Mouse (Mus musculus) neural tube, embryonic 14.5 days (tissue): ENCODE results near the gene Card6. TPM values are rescaled to one million over a fixed set of nuclear protein-coding genes. Genes with fewer than 3 reads are reported as not detected.
"Not testable (repeated sequence)": the region's sequence is repeated elsewhere in the genome, so short reads cannot be mapped to it uniquely, and the experiment has no call there.

Source experiments
- ATAC-seq: fragments of 200-750 bp; cut with Nextera tagmentation; 2 replicates; pipeline ENCODE4 v1.8.0; 2017; ENCODE audit warnings: low read depth, mild to moderate bottlenecking, moderate TSS enrichment, moderate library complexity
- H3K27ac ChIP-seq: fragments of 300-500 bp; sonication (generic); 2 replicates; pipeline ENCODE4 v1.5.1; 2014; ENCODE audit warnings: low read depth, mild to moderate bottlenecking, control low read depth, low read length, moderate library complexity, mixed read lengths
- H3K27me3 ChIP-seq: fragments of 300-500 bp; sonication (generic); 2 replicates; pipeline ENCODE4 v1.6.1; 2014; ENCODE audit warnings: low read length; ENCODE audit not compliant: control insufficient read depth, insufficient read depth
- H3K36me3 ChIP-seq: fragments of 300-500 bp; sonication (generic); 2 replicates; pipeline ENCODE4 v1.6.1; 2014; ENCODE audit warnings: low read length, mixed read lengths; ENCODE audit not compliant: control insufficient read depth, insufficient read depth
- H3K4me1 ChIP-seq: fragments of 300-500 bp; sonication (generic); 2 replicates; pipeline ENCODE4 v1.6.1; 2014; ENCODE audit warnings: low read length; ENCODE audit not compliant: control insufficient read depth, insufficient read depth
- H3K4me2 ChIP-seq: fragments of 300-500 bp; sonication (generic); 2 replicates; pipeline ENCODE4 v1.6.1; 2014; ENCODE audit warnings: mild to moderate bottlenecking, low read depth, low read length, control low read depth
- H3K4me3 ChIP-seq: fragments of 300-500 bp; sonication (generic); 2 replicates; pipeline ENCODE4 v1.5.1; 2014; ENCODE audit warnings: low read depth, low read length, control low read depth, mixed read lengths
- H3K9ac ChIP-seq: fragments of 300-500 bp; sonication (generic); replicated peaks from 2 replicates; pipeline ENCODE4 v1.6.1; 2014; ENCODE audit warnings: low read depth, mild to moderate bottlenecking, control low read depth, low read length, mixed read lengths
- H3K9me3 ChIP-seq: fragments of 300-500 bp; sonication (generic); 2 replicates; pipeline ENCODE4 v1.6.1; 2016; ENCODE audit warnings: low read length; ENCODE audit not compliant: control insufficient read depth
- WGBS: fragments of 180-500 bp; shearing (Covaris S2); extraction: QIAGEN DNeasy Blood & Tissue Kit; methylation state at CpG from one replicate; pipeline ENCODE4 v1.1.7; 2014; 5-methylcytosine and 5-hydroxymethylcytosine counted together
- polyA plus RNA-seq: library from polyadenylated mRNA; unstranded; fragments of >200 nt; fragmentation: Nextera tagmentation; extraction: Ambion mirVana; gene quantifications from 2 replicates; pipeline ENCODE4 v1.2.1, GENCODE M21; 2014

The Card6 gene
- polyA plus RNA-seq, 1 experiment from 2014 or later = 0.55 TPM

DNA sequence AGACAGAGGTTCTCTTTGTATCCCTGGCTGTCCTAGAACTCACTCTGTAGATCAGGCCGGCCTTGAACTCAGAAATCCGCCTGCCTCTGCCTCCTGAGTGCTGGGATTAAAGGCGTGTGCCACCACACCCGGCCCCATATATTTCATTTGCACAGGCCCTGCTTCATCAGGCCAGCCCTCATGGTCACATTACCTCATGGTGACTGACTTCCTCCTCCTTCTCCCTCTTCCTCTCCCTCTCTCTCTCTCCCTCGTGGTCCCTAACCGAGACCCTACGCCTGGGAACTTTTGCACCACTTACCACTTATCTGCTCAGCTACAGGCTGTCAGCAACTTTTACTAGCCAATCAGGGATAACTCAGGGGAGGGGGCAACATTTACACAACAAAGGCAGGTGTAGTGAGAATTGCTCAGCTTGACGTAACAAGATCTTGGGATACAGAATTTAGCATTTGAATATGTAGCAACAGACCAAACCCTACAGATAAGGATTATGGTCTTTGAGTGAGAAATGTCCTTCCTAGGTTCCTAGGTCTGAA lies 26.7 kb upstream of the Card6 start:
- no peaks in the 10 kb centered on the region for H3K36me3 ChIP-seq
- H3K9me3 ChIP-seq = no peaks in the 10 kb centered on the region
- H3K27me3 ChIP-seq = no peaks in the 10 kb centered on the region
- H3K9ac ChIP-seq = no peak overlapping the region
- no peak overlapping the region for H3K27ac ChIP-seq
- H3K4me1 ChIP-seq = no peaks in the 10 kb centered on the region
- 80% methylated on average over 8 of the region's 8 CpGs for WGBS
- no peak for ATAC-seq
- no peak overlapping the region for H3K4me3 ChIP-seq
- H3K4me2 ChIP-seq = no peak overlapping the region

GRCm38 (mm10) chr15:5134179-5134578 lies 25.8 kb upstream of the Card6 start:
- H3K27me3 ChIP-seq = no peaks in the 10 kb centered on the region
- H3K9me3 ChIP-seq = no peaks in the 10 kb centered on the region
- ATAC-seq = no peak
- H3K4me3 ChIP-seq = no peak overlapping the region
- H3K36me3 ChIP-seq = no peaks in the 10 kb centered on the region
- no peak overlapping the region for H3K4me2 ChIP-seq
- H3K27ac ChIP-seq = no peak overlapping the region
- H3K9ac ChIP-seq = no peak overlapping the region
- no peaks in the 10 kb centered on the region for H3K4me1 ChIP-seq
- WGBS = 45% methylated on average over 3 of the region's 3 CpGs

DNA sequence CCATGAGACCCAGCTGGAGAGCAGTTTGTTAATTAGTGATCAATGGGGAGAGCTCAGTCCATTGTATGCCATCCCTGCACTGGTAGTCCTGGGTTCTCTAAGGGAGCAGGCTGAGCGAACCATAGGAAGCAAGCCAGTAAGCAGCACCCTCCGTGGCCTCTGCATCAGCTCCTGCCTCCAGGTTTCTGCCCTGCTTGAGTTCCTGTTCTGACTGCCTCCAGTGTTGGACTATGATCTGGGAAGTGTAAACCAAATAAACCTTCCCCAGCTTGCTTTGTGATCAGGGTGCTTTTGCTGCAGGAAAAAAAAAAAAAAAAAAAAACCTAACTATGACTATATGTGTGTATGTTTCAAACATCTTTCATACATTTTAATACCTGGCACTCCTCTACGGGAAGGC lies 25.0 kb upstream of the Card6 start:
- H3K4me1 ChIP-seq = no peaks in the 10 kb centered on the region
- ATAC-seq = no peak

DNA sequence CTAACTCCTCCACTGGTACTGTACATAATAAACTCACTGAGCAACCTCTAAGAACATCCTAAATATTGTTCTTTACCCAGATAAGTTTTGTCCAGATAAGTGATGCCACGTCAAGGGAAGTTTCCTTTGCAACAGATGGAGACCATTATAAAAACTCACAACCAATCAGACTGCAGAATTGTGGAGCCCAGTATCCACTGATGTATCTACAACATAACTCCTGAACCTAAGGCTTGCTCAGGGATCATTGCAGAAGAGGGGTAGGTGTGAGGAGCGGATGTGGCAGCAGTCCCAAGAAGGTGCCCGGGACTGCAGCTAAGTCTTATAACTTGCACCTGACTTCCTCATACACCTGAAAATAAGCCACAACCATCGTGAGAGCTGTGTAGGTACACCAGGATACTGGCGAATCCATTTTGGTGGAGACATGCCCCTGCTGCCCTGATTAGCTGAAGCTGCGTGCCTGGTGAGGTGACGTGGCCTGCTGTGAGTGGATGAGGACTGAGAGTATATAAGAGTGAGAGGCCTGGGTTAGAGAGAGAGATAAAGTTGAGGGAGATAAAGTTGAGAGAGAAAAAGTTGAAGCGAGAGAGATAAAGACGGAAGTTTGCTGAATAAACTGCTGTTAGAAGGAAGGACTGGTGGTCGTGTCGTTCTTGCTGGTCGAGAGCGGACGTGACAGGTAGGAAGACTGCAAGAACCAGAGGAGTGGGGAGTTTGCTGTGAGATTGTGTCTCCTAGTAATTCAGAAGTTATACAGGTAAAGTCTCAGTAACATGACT lies 22.7 kb upstream of the Card6 start:
- WGBS = 94% methylated on average over 14 of the region's 14 CpGs
- not testable (repeated sequence) for H3K27ac ChIP-seq, ATAC-seq, H3K36me3 ChIP-seq, H3K9me3 ChIP-seq, H3K4me2 ChIP-seq, H3K4me1 ChIP-seq, H3K4me3 ChIP-seq, H3K9ac ChIP-seq, H3K27me3 ChIP-seq

More for the DNA sequence above, 25.0 kb upstream of the Card6 start:
- H3K27me3 ChIP-seq = no peaks in the 10 kb centered on the region
- no peak overlapping the region for H3K4me2 ChIP-seq
- no peak overlapping the region for H3K9ac ChIP-seq
- WGBS = 40% methylated on average over 3 of the region's 3 CpGs
- no peak overlapping the region for H3K4me3 ChIP-seq
- no peaks in the 10 kb centered on the region for H3K36me3 ChIP-seq
- H3K27ac ChIP-seq = no peak overlapping the region
- no peaks in the 10 kb centered on the region for H3K9me3 ChIP-seq

DNA sequence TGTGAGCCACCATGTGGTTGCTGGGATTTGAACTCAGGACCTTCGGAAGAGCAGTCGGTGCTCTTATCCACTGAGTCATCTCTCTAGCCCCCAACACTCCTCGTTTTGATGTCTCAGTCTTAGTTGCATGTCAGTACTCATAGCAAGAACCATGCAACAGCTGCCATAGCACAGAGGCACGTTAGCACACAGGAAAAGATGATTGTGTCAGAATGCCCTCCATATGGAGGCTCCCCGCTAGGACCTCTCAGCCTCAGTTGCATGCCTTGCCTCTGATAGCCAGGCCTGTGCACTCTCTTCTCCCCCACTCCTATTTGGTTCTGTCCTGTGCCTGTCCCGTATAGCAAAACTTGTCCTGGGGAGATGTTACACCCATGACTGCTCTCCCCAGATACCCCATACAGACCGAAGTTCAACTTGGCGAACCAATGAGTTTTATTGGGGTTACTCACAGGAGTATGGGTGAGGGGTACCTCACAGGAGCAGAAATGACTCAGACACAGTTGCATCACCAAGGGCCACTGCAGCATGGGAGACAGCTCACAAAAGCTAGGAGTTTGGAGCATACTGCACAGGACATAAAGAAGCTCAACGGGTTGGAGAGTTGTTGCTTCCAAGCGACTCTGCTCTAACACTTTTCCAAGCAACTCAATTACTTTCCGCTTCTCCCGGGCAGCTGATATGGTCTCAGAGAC lies 20.9 kb upstream of the Card6 start:
- Histone ChIP-seq H3K9me3 (no peaks in the 10 kb centered on the region), H3K27ac (no peak overlapping the region), H3K4me2 (no peak overlapping the region), H3K27me3 (no peaks in the 10 kb centered on the region), H3K4me1 (no peaks in the 10 kb centered on the region), H3K9ac (no peak overlapping the region), H3K36me3 (peaks cover 7% of the 10 kb centered on the region; the same call in 1 of the 2 replicates), H3K4me3 (no peak overlapping the region)
- no peak for ATAC-seq
- WGBS = 94% methylated on average over 12 of the region's 12 CpGs

DNA sequence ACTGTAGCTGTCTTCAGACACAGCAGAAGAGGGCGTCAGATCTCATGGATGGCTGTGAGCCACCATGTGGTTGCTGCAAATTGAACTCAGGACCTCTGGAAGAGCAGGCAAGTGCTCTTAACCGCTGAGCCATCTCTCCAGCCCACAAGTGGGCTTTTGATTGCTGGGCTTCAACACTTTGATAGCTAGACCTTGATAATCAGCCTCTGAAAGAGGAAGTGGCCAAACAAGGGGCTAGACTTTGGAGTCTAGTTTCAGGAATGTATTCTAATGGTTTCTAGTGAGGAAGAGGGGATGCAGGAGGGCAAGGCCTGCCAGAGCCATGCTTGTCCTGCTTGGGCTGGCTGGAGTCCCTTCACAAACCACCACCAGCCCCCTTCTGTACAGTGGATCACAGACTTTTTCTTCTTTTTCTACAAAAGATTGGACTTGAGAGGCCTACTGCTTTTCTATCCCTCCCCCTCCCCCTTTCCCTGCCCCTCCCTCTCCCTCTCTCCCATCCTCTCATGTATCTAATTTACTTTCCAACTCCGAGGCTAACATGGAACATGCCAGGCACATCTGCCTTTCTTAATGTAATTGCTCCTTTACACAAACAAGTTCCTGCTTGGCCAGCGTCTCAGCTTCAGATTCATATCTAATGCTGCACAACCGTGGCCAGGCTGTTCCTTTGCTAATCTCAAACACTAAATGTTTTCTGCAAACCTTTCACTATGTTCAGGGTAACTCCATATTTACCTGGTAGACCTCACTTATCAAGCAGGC lies 20.0 kb upstream of the Card6 start:
- Histone ChIP-seq H3K4me3 (no peak overlapping the region), H3K4me1 (no peaks in the 10 kb centered on the region), H3K27ac (no peak overlapping the region), H3K9me3 (no peaks in the 10 kb centered on the region), H3K27me3 (no peaks in the 10 kb centered on the region), H3K36me3 (peaks cover 9% of the 10 kb centered on the region; the same call in 1 of the 2 replicates), H3K9ac (no peak overlapping the region), H3K4me2 (no peak overlapping the region)
- WGBS = 85% methylated on average over 5 of the region's 5 CpGs
- no peak for ATAC-seq

GRCm38 (mm10) chr15:5127487-5127886 lies 19.1 kb upstream of the Card6 start:
- Histone ChIP-seq H3K9ac (no peak overlapping the region), H3K9me3 (no peaks in the 10 kb centered on the region), H3K36me3 (peaks cover 9% of the 10 kb centered on the region; the same call in 1 of the 2 replicates), H3K4me1 (no peaks in the 10 kb centered on the region), H3K4me3 (no peak overlapping the region), H3K4me2 (no peak overlapping the region), H3K27ac (no peak overlapping the region), H3K27me3 (no peaks in the 10 kb centered on the region)
- WGBS = 73% methylated on average over 2 of the region's 2 CpGs
- ATAC-seq = no peak

DNA sequence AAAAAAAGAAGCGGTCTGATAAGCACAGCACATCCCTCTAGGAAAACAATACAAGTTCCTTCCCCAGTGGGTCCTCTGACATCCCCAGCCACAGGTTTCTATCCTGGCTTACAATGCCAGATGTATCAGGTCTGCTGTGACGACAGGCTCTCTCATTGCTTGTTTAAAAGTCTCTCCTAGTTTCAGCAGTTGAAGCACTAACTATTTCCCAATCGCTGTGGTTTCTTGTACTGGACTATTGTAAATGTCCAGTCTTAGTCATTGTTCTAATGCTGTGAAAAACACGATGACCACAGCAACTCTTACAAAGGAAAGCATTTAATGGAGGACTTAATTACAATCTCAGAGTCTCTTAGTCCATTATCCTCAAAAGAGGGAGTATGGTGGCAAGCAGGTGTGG lies 18.1 kb upstream of the Card6 start:
- Histone ChIP-seq H3K4me1 (no peaks in the 10 kb centered on the region), H3K27ac (no peak overlapping the region), H3K27me3 (no peaks in the 10 kb centered on the region), H3K4me2 (no peak overlapping the region), H3K4me3 (no peak overlapping the region), H3K9ac (no peak overlapping the region), H3K36me3 (peaks cover 12% of the 10 kb centered on the region; the same call in 1 of the 2 replicates), H3K9me3 (no peaks in the 10 kb centered on the region)
- WGBS = 61% methylated on average over 4 of the region's 4 CpGs
- ATAC-seq = no peak
